Mouse (Mus musculus) adrenal gland, adult 2 months (tissue): ENCODE measurements around the gene Acss3. TPM values are rescaled to one million over a fixed set of nuclear protein-coding genes. Genes with fewer than 3 reads are reported as not detected.
A peak's percentile ranks its signal among the peaks of the same experiment; 100 is the strongest.

Experiments used
- DNase-seq: peaks from one replicate; pipeline ENCODE4 v3.0.0; 2021
- polyA plus RNA-seq: library from polyadenylated mRNA; depleted of rRNA; stranded (reverse); fragments of >200 nt; gene quantifications from 2 replicates; pipeline ENCODE4 v1.2.3, GENCODE M21; 2012
- total RNA-seq, 2 experiments: library from RNA; stranded (reverse); gene quantifications; 2 replicates each; pipeline ENCODE4 v1.2.3; 2021

Gene Acss3
- total and polyA plus RNA-seq, 3 experiments = 1.4 to 42.5 (median 28.3) TPM

DNA sequence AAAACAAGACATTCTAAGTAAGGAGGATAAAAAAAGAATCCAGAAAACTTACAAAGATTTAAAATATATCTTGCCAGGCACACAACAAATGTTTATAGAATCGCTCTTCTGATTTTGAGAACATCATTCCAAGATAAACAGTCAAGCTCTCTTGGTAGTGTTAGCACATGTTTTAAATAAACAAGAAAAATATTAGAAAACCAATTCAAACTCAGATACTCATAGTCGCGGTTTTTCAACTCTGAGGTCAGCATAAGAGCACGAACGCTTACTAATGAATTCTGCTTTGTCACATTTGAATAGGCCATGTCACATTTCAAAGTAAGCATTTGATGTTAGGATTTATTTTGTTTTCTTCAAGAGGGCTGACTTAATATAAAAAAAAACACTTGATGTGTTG is 102.3 kb downstream of the Acss3 start:
- DNase-seq = no peak

DNA sequence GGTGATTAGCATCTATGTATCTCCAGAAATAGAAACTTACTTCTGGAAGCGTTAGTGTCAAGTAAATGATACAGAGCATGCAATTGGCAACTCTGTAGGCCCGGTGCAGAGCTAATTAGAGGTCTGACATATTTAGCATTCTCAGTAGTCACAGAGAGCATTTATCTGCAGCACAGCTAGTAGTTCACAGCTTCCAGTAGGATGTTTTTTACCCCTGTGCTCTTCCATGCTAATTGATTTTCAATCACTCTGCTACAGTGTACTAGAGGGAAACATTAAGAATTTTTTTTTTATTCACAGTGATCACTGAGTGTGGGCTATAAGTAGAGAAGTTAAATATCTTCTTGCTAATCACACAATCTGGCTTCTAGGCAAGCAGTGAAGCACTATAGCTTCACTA is 112.3 kb downstream of the Acss3 start:
- no peak for DNase-seq

DNA sequence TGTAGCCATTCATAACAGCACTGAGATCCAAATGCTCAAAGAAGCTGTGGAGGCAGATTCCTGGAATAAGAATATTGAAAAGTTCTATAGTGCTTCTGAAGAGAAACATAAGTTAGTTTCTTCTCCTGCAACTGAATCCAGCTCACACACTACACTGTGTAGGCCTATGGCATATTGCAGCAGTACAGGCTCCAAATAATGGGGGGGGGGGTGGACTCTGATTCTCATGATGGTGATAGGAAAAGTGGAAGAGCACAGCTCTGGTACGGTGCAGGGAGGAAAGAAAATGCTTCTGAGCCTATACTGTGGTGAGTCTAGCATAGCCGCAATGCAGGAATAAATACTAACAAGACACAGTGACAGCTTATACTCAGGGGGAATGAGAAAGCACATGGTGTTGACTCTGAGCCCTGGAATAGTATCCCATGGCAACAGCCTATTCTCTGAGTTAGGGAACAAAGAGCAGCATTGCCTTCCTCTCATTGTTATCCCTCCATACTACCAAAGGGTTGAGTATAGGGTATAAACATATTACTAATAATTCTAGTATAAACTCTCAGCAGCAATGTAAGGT is 125.3 kb downstream of the Acss3 start:
- DNase-seq = no peak

DNA sequence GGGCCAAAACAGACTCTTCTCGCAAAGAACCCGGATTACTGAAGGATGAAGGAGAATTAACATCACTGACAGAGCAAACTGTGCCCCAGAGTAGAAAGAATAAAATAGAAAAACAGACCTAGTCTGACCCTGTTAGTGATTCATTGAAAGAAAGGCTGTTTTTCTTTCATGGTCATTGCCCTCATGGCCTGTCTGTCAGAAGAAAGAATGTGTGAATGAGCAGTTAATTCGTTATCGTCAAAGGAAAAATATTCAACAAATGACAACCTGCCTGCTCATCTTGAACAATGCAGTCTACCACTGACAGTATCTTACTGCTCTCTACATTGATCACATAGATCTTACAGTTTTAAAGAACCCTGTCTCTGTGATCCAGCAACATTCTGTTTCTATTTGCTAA is 134.0 kb downstream of the Acss3 start:
- no peak for DNase-seq

GRCm38 (mm10) chr10:106975193-106976141 is 148.0 kb downstream of the Acss3 start:
- no peak for DNase-seq

- no peak for DNase-seq
Measured at GRCm38 (mm10) chr10:106959026-106959425, 164.4 kb downstream of the Acss3 start.

DNA sequence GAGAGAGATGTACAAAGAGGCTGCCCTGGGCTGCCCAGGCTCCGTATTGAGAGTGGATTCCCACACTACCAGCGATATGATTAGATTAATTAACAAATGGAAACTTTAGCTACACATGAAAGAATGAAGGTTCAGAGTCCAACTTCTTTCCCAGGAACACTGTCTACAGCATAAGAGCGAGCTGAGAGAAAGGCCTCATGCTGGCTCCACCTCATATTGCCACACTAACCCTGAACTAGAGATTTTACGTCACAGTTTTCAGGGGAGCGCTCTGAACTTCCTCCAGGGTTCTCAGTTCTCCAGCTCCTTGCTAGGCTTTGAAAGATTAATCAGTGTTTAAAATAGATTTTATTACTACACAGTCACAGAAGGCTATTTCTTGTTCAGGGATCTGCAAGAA is 182.1 kb downstream of the Acss3 start:
- no peak for DNase-seq

DNA sequence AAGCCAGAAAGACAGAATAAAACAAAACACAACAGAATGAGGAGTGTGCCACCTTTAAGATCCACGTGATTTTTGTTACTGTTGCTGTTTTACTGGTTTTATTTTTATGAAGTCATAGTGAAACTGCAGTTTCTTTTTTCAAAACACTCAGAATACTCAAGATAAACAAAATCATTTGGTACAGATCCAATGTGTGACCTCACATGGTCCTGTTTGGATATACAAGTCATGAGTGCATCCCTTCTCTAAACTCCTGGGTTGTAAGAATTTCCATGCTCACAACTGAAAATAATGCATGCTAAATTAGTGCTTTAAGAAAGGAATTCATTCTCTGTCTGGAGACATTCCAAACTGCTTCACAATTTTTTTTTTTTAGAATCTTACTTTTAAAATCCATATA is 184.0 kb downstream of the Acss3 start:
- DNase-seq = no peak

GRCm38 (mm10) chr10:106938851-106939250 is 184.6 kb downstream of the Acss3 start:
- DNase-seq = no peak

- peak; percentile 32 for DNase-seq
Measured at GRCm38 (mm10) chr10:106936996-106937395, 186.5 kb downstream of the Acss3 start.

DNA sequence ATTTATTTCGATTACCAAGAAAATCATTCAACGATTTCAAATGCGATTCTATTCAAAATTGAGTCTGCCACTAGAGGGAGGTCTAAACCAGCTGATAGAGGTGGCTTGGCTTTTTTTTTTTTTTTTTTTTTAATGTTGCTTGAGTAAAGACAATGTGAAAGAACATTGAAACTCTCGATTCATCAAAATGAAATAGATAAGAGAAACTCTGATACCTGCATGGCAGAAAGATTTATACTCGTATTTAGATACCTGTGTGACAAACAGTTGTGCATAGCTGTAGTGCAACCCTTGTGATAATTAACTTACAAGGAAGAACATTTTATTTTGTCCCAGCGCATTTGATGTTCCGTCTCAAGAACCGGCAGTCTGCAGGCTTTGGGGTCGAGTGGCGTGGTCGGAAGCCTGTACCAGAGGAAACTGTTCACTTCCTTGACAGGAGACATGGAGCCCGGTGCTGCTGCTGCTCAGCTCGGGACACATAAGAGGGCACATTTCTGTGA is 190.8 kb downstream of the Acss3 start:
- DNase-seq = no peak

DNA sequence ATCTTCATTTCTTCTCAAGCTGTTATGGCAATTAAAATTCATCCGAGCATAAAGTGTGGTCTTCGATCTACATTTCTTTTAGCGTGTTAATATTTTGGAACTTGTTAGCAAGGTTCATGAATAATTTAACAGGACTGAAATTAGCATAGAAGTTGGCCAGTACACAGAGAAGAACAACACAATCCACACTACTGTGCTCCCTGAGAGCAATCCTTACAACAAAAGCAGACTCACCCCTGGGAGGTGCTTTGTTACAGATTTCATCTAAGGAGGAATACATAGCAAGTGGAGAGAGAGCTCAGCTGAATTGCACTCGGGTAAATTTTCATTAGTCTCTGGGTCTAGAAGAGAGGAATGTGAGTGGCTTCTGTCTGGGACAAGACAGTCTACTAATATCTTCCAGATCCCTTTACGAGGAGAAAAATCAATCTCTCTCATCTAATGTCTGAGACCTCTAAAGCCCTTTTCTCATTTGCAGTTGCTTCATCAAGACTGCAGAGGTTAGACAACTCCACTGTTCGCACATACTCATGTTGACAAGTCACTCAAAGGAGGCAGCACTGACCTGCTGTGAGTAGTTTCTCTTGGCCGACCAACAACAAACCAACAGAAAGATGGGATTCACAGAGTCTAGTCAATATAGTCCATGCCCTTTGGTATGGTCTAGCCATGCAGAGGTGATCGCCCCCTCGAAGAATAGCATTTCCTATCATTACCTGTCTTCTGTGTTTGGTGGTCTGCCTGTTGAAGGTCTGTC is 194.7 kb downstream of the Acss3 start:
- no peak for DNase-seq

GRCm38 (mm10) chr10:106924798-106925197 is 198.7 kb downstream of the Acss3 start:
- DNase-seq = no peak

DNA sequence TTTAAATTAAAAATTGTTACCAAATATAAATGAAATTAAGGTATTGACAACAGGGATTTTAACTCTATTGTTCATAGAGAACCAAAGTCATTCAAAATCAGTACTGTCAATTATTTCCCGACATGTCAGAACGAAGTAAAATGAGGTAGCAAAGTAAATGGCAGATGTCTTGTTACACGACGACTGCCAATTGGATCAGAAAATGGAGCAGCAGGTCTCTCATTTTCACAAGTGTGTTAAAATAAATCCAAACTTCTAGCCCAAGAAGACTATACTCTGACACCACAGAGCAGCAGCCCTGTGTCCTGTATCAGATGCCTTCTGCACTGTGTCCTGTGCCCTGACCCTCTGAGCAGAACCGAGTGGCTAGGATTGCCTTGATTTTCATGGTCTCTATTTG is 199.1 kb downstream of the Acss3 start:
- DNase-seq = no peak

DNA sequence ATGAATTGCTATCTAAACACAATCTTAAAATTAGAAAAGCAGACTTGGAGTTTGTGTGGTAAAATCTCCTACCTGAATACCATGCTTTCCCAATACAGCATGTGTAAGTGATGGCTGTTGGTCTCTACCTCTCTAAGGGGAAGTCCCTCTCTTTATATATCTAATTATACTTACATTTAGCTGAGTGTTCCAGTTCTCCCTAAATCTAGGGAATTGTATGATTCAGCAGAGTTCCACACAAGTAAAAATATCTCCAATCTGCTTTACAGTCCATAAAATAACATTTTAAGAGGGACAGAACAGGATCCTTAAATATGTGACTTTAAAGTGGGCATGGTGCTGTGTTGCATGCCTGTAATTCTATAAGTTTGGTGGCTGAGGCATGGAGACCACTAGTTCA is 208.6 kb downstream of the Acss3 start:
- no peak for DNase-seq

GRCm38 (mm10) chr10:106914275-106914674 is 209.2 kb downstream of the Acss3 start:
- no peak for DNase-seq

DNA sequence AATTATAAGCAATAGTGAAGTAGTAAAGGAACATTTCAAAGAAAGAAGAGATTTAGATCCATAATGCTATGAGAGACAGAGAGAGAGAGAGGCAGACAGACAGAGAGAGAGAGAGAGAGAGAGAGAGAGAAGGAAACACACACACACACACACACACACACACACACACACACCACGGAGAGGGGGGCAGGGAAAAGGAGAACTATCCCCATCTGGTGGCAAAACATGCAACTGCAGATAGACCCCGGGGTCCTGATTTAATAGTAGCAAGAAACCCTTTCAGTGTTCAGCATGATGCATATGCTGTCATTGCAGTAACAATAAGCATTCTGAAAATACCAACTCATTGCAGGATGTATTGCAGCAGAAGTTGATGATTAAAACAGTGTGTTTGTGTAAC is 210.4 kb downstream of the Acss3 start:
- no peak for DNase-seq

- no peak for DNase-seq
Measured at GRCm38 (mm10) chr10:106910108-106910507, 213.4 kb downstream of the Acss3 start.

DNA sequence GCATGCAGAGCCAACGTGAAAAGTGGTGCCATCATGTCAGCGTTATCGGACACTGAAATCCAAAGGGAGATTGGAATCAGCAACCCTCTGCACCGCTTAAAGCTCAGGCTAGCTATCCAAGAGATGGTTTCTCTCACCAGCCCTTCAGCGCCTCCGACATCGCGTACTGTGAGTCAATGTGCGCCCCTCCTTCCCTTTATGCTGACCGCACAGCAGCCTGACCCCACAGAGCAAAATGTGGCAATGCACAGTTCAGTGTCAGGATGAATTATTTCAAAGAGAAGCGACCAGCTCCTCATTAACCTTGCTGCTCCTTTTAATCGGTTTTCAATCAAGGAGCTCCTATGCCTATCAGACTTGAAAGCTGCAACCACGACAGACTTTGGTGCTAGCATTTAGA is 227.1 kb downstream of the Acss3 start:
- no peak for DNase-seq
